Comparison of ENCODE assay signal across 28 mouse cellular contexts in the genomic region with DNA sequence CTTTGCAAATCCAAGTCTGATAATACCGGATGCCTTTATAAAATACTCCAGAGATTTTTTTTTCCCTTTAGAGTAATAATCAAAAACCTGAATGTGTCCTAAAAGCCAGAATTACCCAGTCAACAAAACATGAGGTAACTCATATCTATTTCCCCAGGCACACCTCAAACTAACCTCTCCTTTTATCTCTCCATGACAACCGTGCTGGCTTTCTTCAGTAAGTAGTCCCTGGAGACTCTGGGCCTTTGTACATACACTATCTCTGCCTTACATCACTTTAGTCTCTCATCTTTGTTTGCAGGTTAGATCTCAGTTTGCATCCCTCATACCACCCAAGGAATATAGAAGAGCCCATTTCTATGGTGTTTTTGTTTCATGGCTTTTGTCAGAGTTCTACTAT.
DNase-seq lines count a peak whose midpoint lies in the region; ATAC-seq and TF ChIP-seq lines count a peak whose summit lies in the region.
"Had no signal": no experiment of that assay in that cellular context is flagged by ENCODE, and none has a peak within 500 bp of the region (broad histone marks: within the 10 kb centered on the region; RNA-seq: fewer than 3 reads in every experiment).

No protein-coding gene starts in this region.

- ATAC-seq in G1E (ENCODE audit: extremely low read depth, insufficient number of reproducible peaks, low FRiP score, poor library complexity, severe bottlenecking), result peak; percentile 71
- ATAC-seq in liver, embryonic 13.5 days (ENCODE audit: low read depth), result peak; percentile 89
- ATAC-seq in megakaryocyte progenitor cell, adult 5-6 weeks (replicated peaks; ENCODE audit: poor library complexity), result peak; percentile 56
- ATAC-seq: forebrain, embryonic 14.5 days; Patski had no signal

- H3K9ac ChIP-seq in liver, embryonic 13.5 days, result no peak overlapping the region
- H3K9ac ChIP-seq: hindbrain, embryonic 13.5 days; limb, embryonic 15.5 days; lung, embryonic 15.5 days; midbrain, embryonic 12.5 days; neural tube, embryonic 13.5 days had no signal

- no peak for TF ChIP-seq POLR2A in brain, embryonic 14.5 days (IDR thresholded peaks at IDR 0.05; ENCODE audit: borderline replicate concordance, extremely low read depth, insufficient read depth, insufficient read length, poor library complexity, severe bottlenecking)

- peak overlapping the region; percentile 50; the same call in 1 of the 2 replicates for H3K27ac ChIP-seq in liver, embryonic 13.5 days
- H3K27ac ChIP-seq in hindbrain, embryonic 10.5 days, result no peak overlapping the region
- H3K27ac ChIP-seq: hindbrain, embryonic 13.5 days; limb, embryonic 10.5 days; limb, embryonic 15.5 days; lung, embryonic 15.5 days; midbrain, embryonic 12.5 days; neural tube, embryonic 13.5 days had no signal

- no peak overlapping the region; the same call in 1 of the 2 replicates for H3K4me3 ChIP-seq in G1E (ENCODE audit: low read depth, low read length)
- H3K4me3 ChIP-seq in liver, embryonic 13.5 days (replicated peaks), result no peak overlapping the region
- no peak overlapping the region for H3K4me3 ChIP-seq in hindbrain, embryonic 10.5 days
- H3K4me3 ChIP-seq: hindbrain, embryonic 13.5 days; limb, embryonic 10.5 days; limb, embryonic 15.5 days; lung, embryonic 15.5 days; midbrain, embryonic 12.5 days; neural tube, embryonic 13.5 days had no signal

- no peaks in the 10 kb centered on the region for H3K27me3 ChIP-seq in G1E (ENCODE audit: insufficient read depth, low read length)
- H3K27me3 ChIP-seq in liver, embryonic 13.5 days, result no peaks in the 10 kb centered on the region
- no peaks in the 10 kb centered on the region for H3K27me3 ChIP-seq in hindbrain, embryonic 10.5 days (ENCODE audit: insufficient read depth, poor library complexity, severe bottlenecking)
- H3K27me3 ChIP-seq: hindbrain, embryonic 13.5 days; limb, embryonic 15.5 days; lung, embryonic 15.5 days; midbrain, embryonic 12.5 days; neural tube, embryonic 13.5 days had no signal

- no peak for DNase-seq in G1E (ENCODE audit: low spot score)
- peak; percentile 6 for DNase-seq in brain, embryonic 14.5 days (ENCODE audit: low read depth)
- peak; percentile 13 for DNase-seq in liver, embryonic 13.5 days
- no peak for DNase-seq in frontal cortex, adult 2 months (ENCODE audit: extremely low spot score in 1 of 2, low spot score in 1 of 2)
- no peak for DNase-seq in cerebellum, postnatal 10 days
- no peak for DNase-seq in hindbrain, embryonic 10.5 days (ENCODE audit: low spot score)
- DNase-seq: adrenal gland, postnatal 36 days; B cell, adult 2 months; cerebellum, adult 11 months; cerebellum, adult 9-10 months; gastrocnemius, postnatal 36 days; heart, adult 18-20 months; heart, postnatal 36 days; kidney, adult 9 months; kidney, postnatal 10 days; retina, postnatal 1 day; right cerebral cortex, postnatal 14 days; thymus, postnatal 14 days had no signal

- no peak for TF ChIP-seq CTCF in G1E (IDR thresholded peaks at IDR 0.05; ENCODE audit: low read depth, low read length)
- no peak for TF ChIP-seq CTCF in brain, embryonic 14.5 days (IDR thresholded peaks at IDR 0.05; ENCODE audit: borderline replicate concordance, extremely low read depth, insufficient read depth, insufficient read length)

- H3K4me1 ChIP-seq in G1E (ENCODE audit: insufficient read depth, low read depth, low read length), result peaks cover 49% of the 10 kb centered on the region
- peaks cover 34% of the 10 kb centered on the region for H3K4me1 ChIP-seq in liver, embryonic 13.5 days (replicated peaks)
- H3K4me1 ChIP-seq in hindbrain, embryonic 10.5 days (replicated peaks), result no peaks in the 10 kb centered on the region
- H3K4me1 ChIP-seq: midbrain, embryonic 12.5 days had no signal

- H3K9me3 ChIP-seq in G1E (replicated peaks), result no peaks in the 10 kb centered on the region
- no peaks in the 10 kb centered on the region for H3K9me3 ChIP-seq in liver, embryonic 13.5 days (replicated peaks)
- no peaks in the 10 kb centered on the region for H3K9me3 ChIP-seq in hindbrain, embryonic 10.5 days
- H3K9me3 ChIP-seq: hindbrain, embryonic 13.5 days; limb, embryonic 10.5 days; limb, embryonic 15.5 days; lung, embryonic 15.5 days; midbrain, embryonic 12.5 days; neural tube, embryonic 13.5 days had no signal

- H3K36me3 ChIP-seq in G1E (replicated peaks), result no peaks in the 10 kb centered on the region
- H3K36me3 ChIP-seq in liver, embryonic 13.5 days, result no peaks in the 10 kb centered on the region
- no peaks in the 10 kb centered on the region for H3K36me3 ChIP-seq in hindbrain, embryonic 10.5 days
- H3K36me3 ChIP-seq: hindbrain, embryonic 13.5 days; limb, embryonic 10.5 days; limb, embryonic 15.5 days; lung, embryonic 15.5 days; midbrain, embryonic 12.5 days; neural tube, embryonic 13.5 days had no signal

- 23% methylated on average over 2 of the region's 2 CpGs for WGBS in liver, embryonic 13.5 days (ENCODE audit: insufficient replicate concordance)
- 84% methylated on average over 2 of the region's 2 CpGs for WGBS in hindbrain, embryonic 10.5 days

- H3K4me2 ChIP-seq in liver, embryonic 13.5 days, result peak overlapping the region; percentile 21; the same call in 1 of the 2 replicates
- H3K4me2 ChIP-seq: heart, embryonic 11.5 days; hindbrain, embryonic 13.5 days; limb, embryonic 15.5 days; lung, embryonic 15.5 days; midbrain, embryonic 12.5 days; neural tube, embryonic 13.5 days had no signal

Comparison
In these comparisons a context has a peak if more than half of its experiments do, and no peak if none do; other contexts are left out.
1. DNase-seq: peak in brain, embryonic 14.5 days (single experiment) and liver, embryonic 13.5 days (single experiment); none in G1E (single experiment), frontal cortex, adult 2 months (0 of 2), cerebellum, postnatal 10 days (0 of 2) and hindbrain, embryonic 10.5 days (single experiment).
2. Peak in every context shown above with its lines, with median percentiles within 50 percentile points of each other: ATAC-seq.